Mouse (Mus musculus) neural tube, embryonic 14.5 days (tissue): ENCODE measurements around the gene Csrp1. TPM values are rescaled to one million over a fixed set of nuclear protein-coding genes. Genes with fewer than 3 reads are reported as not detected.

Source experiments
- ATAC-seq: fragments of 200-750 bp; cut with Nextera tagmentation; 2 replicates; pipeline ENCODE4 v1.8.0; 2017; ENCODE audit warnings: low read depth, mild to moderate bottlenecking, moderate TSS enrichment, moderate library complexity
- H3K27ac ChIP-seq: fragments of 300-500 bp; sonication (generic); 2 replicates; pipeline ENCODE4 v1.5.1; 2014; ENCODE audit warnings: low read depth, mild to moderate bottlenecking, control low read depth, low read length, moderate library complexity, mixed read lengths
- H3K27me3 ChIP-seq: fragments of 300-500 bp; sonication (generic); 2 replicates; pipeline ENCODE4 v1.6.1; 2014; ENCODE audit warnings: low read length; ENCODE audit not compliant: control insufficient read depth, insufficient read depth
- H3K36me3 ChIP-seq: fragments of 300-500 bp; sonication (generic); 2 replicates; pipeline ENCODE4 v1.6.1; 2014; ENCODE audit warnings: low read length, mixed read lengths; ENCODE audit not compliant: control insufficient read depth, insufficient read depth
- H3K4me1 ChIP-seq: fragments of 300-500 bp; sonication (generic); 2 replicates; pipeline ENCODE4 v1.6.1; 2014; ENCODE audit warnings: low read length; ENCODE audit not compliant: control insufficient read depth, insufficient read depth
- H3K4me2 ChIP-seq: fragments of 300-500 bp; sonication (generic); 2 replicates; pipeline ENCODE4 v1.6.1; 2014; ENCODE audit warnings: mild to moderate bottlenecking, low read depth, low read length, control low read depth
- H3K4me3 ChIP-seq: fragments of 300-500 bp; sonication (generic); 2 replicates; pipeline ENCODE4 v1.5.1; 2014; ENCODE audit warnings: low read depth, low read length, control low read depth, mixed read lengths
- H3K9ac ChIP-seq: fragments of 300-500 bp; sonication (generic); replicated peaks from 2 replicates; pipeline ENCODE4 v1.6.1; 2014; ENCODE audit warnings: low read depth, mild to moderate bottlenecking, control low read depth, low read length, mixed read lengths
- H3K9me3 ChIP-seq: fragments of 300-500 bp; sonication (generic); 2 replicates; pipeline ENCODE4 v1.6.1; 2016; ENCODE audit warnings: low read length; ENCODE audit not compliant: control insufficient read depth
- WGBS: fragments of 180-500 bp; shearing (Covaris S2); extraction: QIAGEN DNeasy Blood & Tissue Kit; methylation state at CpG from one replicate; pipeline ENCODE4 v1.1.7; 2014; 5-methylcytosine and 5-hydroxymethylcytosine counted together
- polyA plus RNA-seq: library from polyadenylated mRNA; unstranded; fragments of >200 nt; fragmentation: Nextera tagmentation; extraction: Ambion mirVana; gene quantifications from 2 replicates; pipeline ENCODE4 v1.2.1, GENCODE M21; 2014

Gene Csrp1
- 11.7 and 17.9 TPM in 2 replicates for polyA plus RNA-seq

- H3K4me3 ChIP-seq, result no peak within 1 kb of the TSS
- no peaks in the 10 kb centered on the region for H3K4me1 ChIP-seq
- H3K27me3 ChIP-seq, result no peaks in the 10 kb centered on the region
- no peak within 1 kb of the TSS for H3K4me2 ChIP-seq
- 0 out of 2 replicates have a peak, but pooled peaks have one; percentile 34 for ATAC-seq
- WGBS, result 71% methylated on average over 6 of the region's 6 CpGs
- H3K36me3 ChIP-seq, result no peaks in the 10 kb centered on the region
- H3K9me3 ChIP-seq, result no peaks in the 10 kb centered on the region
- H3K27ac ChIP-seq, result no peak within 1 kb of the TSS
- H3K9ac ChIP-seq, result no peak within 1 kb of the TSS
Observed at GRCm38 (mm10) chr1:135719983-135720382, at the start of gene Csrp1. TSS of gene Csrp1 (plus strand) at chr1:135720061.

- ATAC-seq, result peak; percentile 86
- Histone ChIP-seq H3K9ac (peak overlapping the region; percentile 32), H3K36me3 (no peaks in the 10 kb centered on the region), H3K4me1 (peaks cover 5% of the 10 kb centered on the region; the same call in 1 of the 2 replicates), H3K4me3 (no peak overlapping the region), H3K4me2 (peak overlapping the region; percentile 25; the same call in 1 of the 2 replicates), H3K27ac (no peak overlapping the region; the same call in 1 of the 2 replicates), H3K27me3 (no peaks in the 10 kb centered on the region), H3K9me3 (no peaks in the 10 kb centered on the region)
- WGBS, result 10% methylated on average over 13 of the region's 13 CpGs
Observed at GRCm38 (mm10) chr1:135670397-135671130, 49.3 kb upstream of the Csrp1 start.

DNA sequence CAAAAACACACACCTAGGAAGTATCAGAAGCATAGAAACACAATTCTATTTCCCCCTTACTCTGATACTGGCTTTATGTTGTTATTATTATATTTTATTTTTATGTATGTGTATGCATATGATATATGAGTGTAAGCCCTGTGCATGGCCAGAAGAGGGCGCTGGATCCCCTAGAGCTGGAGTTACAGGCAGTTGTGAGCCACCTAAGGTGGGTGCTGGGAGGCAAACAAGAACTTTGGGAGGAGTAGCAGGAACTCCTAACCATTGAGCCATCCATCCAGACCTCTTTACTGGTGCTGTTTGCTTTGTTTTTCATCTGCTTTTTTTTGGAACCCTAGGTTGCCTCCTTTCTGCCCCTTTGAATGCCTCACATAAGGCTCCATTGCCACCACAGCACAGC lies 48.5 kb upstream of the Csrp1 start:
- Histone ChIP-seq H3K27me3 (no peaks in the 10 kb centered on the region), H3K27ac (no peak overlapping the region), H3K4me1 (peaks cover 5% of the 10 kb centered on the region; the same call in 1 of the 2 replicates), H3K9ac (no peak overlapping the region), H3K4me2 (no peak overlapping the region), H3K36me3 (no peaks in the 10 kb centered on the region), H3K4me3 (no peak overlapping the region), H3K9me3 (no peaks in the 10 kb centered on the region)
- 42% methylated on average over 1 of the region's 1 CpGs for WGBS
- no peak for ATAC-seq

- H3K36me3 ChIP-seq, result no peaks in the 10 kb centered on the region
- no peak overlapping the region for H3K27ac ChIP-seq
- H3K9me3 ChIP-seq, result no peaks in the 10 kb centered on the region
- no peaks in the 10 kb centered on the region for H3K27me3 ChIP-seq
- H3K4me2 ChIP-seq, result no peak overlapping the region
- no peak for ATAC-seq
- H3K4me1 ChIP-seq, result peaks cover 5% of the 10 kb centered on the region; the same call in 1 of the 2 replicates
- 61% methylated on average over 8 of the region's 8 CpGs for WGBS
- H3K9ac ChIP-seq, result no peak overlapping the region
- H3K4me3 ChIP-seq, result no peak overlapping the region
Observed at GRCm38 (mm10) chr1:135671956-135672355, 47.9 kb upstream of the Csrp1 start.

GRCm38 (mm10) chr1:135672374-135672773 lies 47.5 kb upstream of the Csrp1 start:
- Histone ChIP-seq H3K36me3 (no peaks in the 10 kb centered on the region), H3K9ac (no peak overlapping the region), H3K4me3 (no peak overlapping the region), H3K4me1 (peaks cover 5% of the 10 kb centered on the region; the same call in 1 of the 2 replicates), H3K4me2 (no peak overlapping the region), H3K27me3 (no peaks in the 10 kb centered on the region), H3K27ac (no peak overlapping the region), H3K9me3 (no peaks in the 10 kb centered on the region)
- ATAC-seq, result no peak
- WGBS, result 80% methylated on average over 4 of the region's 4 CpGs

DNA sequence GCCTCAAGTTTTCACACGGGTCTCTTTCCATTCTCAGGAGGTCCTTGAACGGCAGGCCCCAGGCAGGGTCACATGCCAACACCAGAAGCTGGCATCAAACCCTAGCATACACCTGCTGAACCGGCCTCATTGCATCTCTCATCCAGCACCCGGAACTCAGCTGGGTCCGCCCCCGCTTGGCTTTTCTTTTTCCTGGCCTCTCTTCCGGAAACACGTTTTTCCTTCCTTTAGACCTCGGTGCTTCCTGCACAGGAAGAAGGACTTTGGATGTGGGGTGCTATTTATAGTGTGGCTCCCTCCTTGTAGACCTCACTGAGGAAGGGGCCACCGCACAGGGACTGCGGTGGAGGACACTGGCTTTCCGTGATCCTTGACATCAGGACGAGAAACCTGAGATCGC lies 46.4 kb upstream of the Csrp1 start:
- ATAC-seq, result no peak
- H3K9ac ChIP-seq, result no peak overlapping the region
- WGBS, result 86% methylated on average over 14 of the region's 14 CpGs
- H3K36me3 ChIP-seq, result no peaks in the 10 kb centered on the region
- H3K27ac ChIP-seq, result no peak overlapping the region
- H3K4me3 ChIP-seq, result no peak overlapping the region
- H3K4me1 ChIP-seq, result peaks cover 5% of the 10 kb centered on the region; the same call in 1 of the 2 replicates
- H3K27me3 ChIP-seq, result no peaks in the 10 kb centered on the region
- no peak overlapping the region for H3K4me2 ChIP-seq
- H3K9me3 ChIP-seq, result no peaks in the 10 kb centered on the region

GRCm38 (mm10) chr1:135675449-135676129 lies 44.3 kb upstream of the Csrp1 start:
- H3K9me3 ChIP-seq, result no peaks in the 10 kb centered on the region
- H3K9ac ChIP-seq, result no peak overlapping the region
- H3K4me1 ChIP-seq, result no peaks in the 10 kb centered on the region
- H3K27me3 ChIP-seq, result no peaks in the 10 kb centered on the region
- H3K4me2 ChIP-seq, result no peak overlapping the region
- no peaks in the 10 kb centered on the region for H3K36me3 ChIP-seq
- H3K27ac ChIP-seq, result no peak overlapping the region
- WGBS, result 33% methylated on average over 11 of the region's 11 CpGs
- ATAC-seq, result no peak
- H3K4me3 ChIP-seq, result no peak overlapping the region

DNA sequence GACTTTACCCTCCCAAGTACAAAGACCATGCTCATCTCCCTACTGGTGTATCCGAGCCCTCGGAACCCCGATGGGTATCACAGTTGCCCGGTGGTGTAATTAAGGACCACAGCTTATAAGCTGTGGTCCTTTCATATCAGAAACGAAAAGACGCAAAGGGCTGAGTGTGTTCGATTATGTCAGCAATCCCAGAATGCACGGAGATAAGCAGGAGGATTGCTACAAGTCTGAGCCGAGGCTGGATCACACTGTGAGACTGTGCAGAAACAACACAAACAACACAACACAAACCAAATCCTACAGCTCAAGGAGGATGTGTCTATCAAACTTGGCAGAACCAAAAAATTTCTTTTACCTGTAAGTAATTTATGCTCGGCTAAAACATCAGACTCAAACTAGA lies 43.6 kb upstream of the Csrp1 start:
- H3K27ac ChIP-seq, result no peak overlapping the region
- H3K9me3 ChIP-seq, result no peaks in the 10 kb centered on the region
- H3K9ac ChIP-seq, result no peak overlapping the region
- no peak overlapping the region for H3K4me3 ChIP-seq
- 87% methylated on average over 10 of the region's 10 CpGs for WGBS
- no peaks in the 10 kb centered on the region for H3K27me3 ChIP-seq
- no peaks in the 10 kb centered on the region for H3K4me1 ChIP-seq
- ATAC-seq, result no peak
- no peaks in the 10 kb centered on the region for H3K36me3 ChIP-seq
- no peak overlapping the region for H3K4me2 ChIP-seq
